Mouse (Mus musculus) ES-E14 (cell line): ENCODE results near the gene Cux1. TPM values are rescaled to one million over a fixed set of nuclear protein-coding genes. Genes with fewer than 3 reads are reported as not detected.

Experiments used
- DNase-seq: peaks from one replicate; pipeline ENCODE4 v3.0.0-alpha.2; 2013; ENCODE audit warnings: low read depth, low spot score
- H3K27ac ChIP-seq: 2 replicates; pipeline ENCODE4 v1.5.1; 2012; ENCODE audit warnings: low read depth, mild to moderate bottlenecking, low read length, moderate library complexity, mixed read lengths; ENCODE audit not compliant: poor library complexity, insufficient read depth, severe bottlenecking
- H3K36me3 ChIP-seq: 2 replicates; pipeline ENCODE4 v1.6.1; 2012; ENCODE audit warnings: mild to moderate bottlenecking, low read length, moderate library complexity, mixed read lengths; ENCODE audit not compliant: control insufficient read depth, poor library complexity, insufficient read depth, severe bottlenecking
- H3K4me1 ChIP-seq, 2 experiments: fragments of 150-350 bp in 1 of 2; sonication (generic) in 1 of 2; 2 replicates each; pipeline ENCODE4 v1.6.1; 2012; ENCODE audit warnings: low read length in 2 of 2, mild to moderate bottlenecking in 1 of 2, mixed read lengths in 1 of 2; ENCODE audit not compliant: control insufficient read depth in 2 of 2, insufficient read depth in 2 of 2, poor library complexity in 1 of 2
- H3K4me3 ChIP-seq, 2 experiments: fragments of 150-350 bp in 1 of 2; sonication (generic) in 1 of 2; 2 replicates each; pipeline ENCODE4 v1.5.1; 2012; ENCODE audit warnings: low read length in 2 of 2, low read depth in 1 of 2, mild to moderate bottlenecking in 1 of 2, mixed read lengths in 1 of 2; ENCODE audit not compliant: insufficient read depth in 1 of 2, poor library complexity in 1 of 2, severe bottlenecking in 1 of 2
- H3K9ac ChIP-seq: 2 replicates; pipeline ENCODE4 v1.6.1; 2012; ENCODE audit warnings: low read depth, mild to moderate bottlenecking, low read length, mixed read lengths; ENCODE audit not compliant: poor library complexity, insufficient read depth, severe bottlenecking
- H3K9me3 ChIP-seq: fragments of 150-350 bp; sonication (generic); 2 replicates; pipeline ENCODE4 v1.6.1; 2012; ENCODE audit warnings: low read depth, mild to moderate bottlenecking, low read length; ENCODE audit not compliant: control insufficient read depth, insufficient read depth
- CHD2 ChIP-seq: IDR thresholded peaks from 2 replicates; pipeline ENCODE4 v1.6.1; 2014; ENCODE audit warnings: mild to moderate bottlenecking, low read depth, low read length, inconsistent platforms
- HCFC1 ChIP-seq: IDR thresholded peaks from 2 replicates; pipeline ENCODE4 v1.6.1; 2012; ENCODE audit warnings: low read length, inconsistent platforms, borderline replicate concordance; ENCODE audit not compliant: insufficient read depth
- MAFK ChIP-seq: IDR thresholded peaks from 2 replicates; pipeline ENCODE4 v1.6.1; 2014; ENCODE audit warnings: mild to moderate bottlenecking, low read depth, low read length, inconsistent platforms; ENCODE audit not compliant: insufficient read depth
- ZC3H11A ChIP-seq: IDR thresholded peaks from 2 replicates; pipeline ENCODE4 v1.6.1; 2012; ENCODE audit warnings: low read depth, mild to moderate bottlenecking, inconsistent platforms, low read length, borderline replicate concordance
- ZNF384 ChIP-seq: IDR thresholded peaks from 2 replicates; pipeline ENCODE4 v1.6.1; 2012; ENCODE audit warnings: low read depth, low read length, inconsistent platforms
- in situ Hi-C, 2 experiments: fragments of 600-800 bp; cut with MboI; formaldehyde crosslinking; loops; one replicate each; pipeline ENCODE4 v1.15.1; 2025; ENCODE audit warnings: low sequenced_read_pairs in 2 of 2, inconsistent platforms in 1 of 2; ENCODE audit not compliant: unreplicated experiment in 2 of 2
- total RNA-seq: library from RNA; depleted of rRNA; stranded (reverse); fragments of 300-350 nt; gene quantifications from 2 replicates; pipeline ENCODE4 v1.2.3, GENCODE M21; 2012

Gene Cux1
- total RNA-seq, 1 experiment: 23.6 TPM

DNA sequence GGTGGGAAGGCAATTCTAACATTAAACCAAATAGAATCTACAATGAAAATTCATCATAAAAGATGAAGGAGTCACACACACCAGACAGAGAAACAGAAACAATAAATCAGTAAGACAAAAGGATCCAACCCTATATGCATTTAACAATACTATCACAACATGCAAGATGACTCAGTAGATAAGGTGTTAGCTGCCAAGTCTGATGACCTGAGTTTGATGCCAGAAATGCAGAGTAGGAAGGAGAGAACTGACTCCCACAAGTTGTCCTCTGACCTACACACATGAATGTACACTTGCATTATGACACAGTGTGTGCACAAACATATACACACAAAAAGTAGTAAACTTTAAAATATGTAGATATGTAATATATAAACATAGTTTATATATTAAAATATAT is 24.1 kb downstream of the Cux1 start:
- TF ChIP-seq CHD2: no peak
- TF ChIP-seq MAFK: no peak
- no peak for TF ChIP-seq HCFC1
- no peak for TF ChIP-seq ZC3H11A
- TF ChIP-seq ZNF384: no peak
- Histone ChIP-seq H3K4me1 (peaks cover 2 to 11% of the 10 kb centered on the region in 2 experiments; a peak in 3 of 4 replicates), H3K27ac (no peak overlapping the region), H3K9ac (no peak overlapping the region), H3K36me3 (no peaks in the 10 kb centered on the region), H3K9me3 (no peaks in the 10 kb centered on the region), H3K4me3 (no peak overlapping the region)
- no peak for DNase-seq
- in situ Hi-C loops: no loop called here

DNA sequence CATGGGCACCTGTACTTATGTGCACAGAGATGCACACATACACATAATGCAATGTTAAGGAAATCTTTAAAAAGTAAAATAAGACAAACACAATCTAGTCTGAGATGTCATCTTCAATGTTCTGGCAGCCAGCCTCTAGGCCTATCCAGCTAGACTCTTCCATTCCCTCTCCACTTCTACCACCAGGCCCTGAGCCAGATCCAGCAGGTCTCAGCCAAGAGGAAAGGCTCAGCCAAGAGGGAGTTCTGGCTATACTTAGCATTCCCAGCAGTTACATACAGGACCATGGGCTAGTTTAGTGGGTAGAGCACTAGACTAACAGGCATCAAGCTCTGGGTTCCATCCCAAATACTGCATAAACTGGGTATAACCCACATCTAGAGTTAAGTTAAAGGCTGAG is 26.3 kb downstream of the Cux1 start:
- H3K27ac ChIP-seq: no peak overlapping the region
- H3K9ac ChIP-seq: no peak overlapping the region
- no peak overlapping the region for H3K4me3 ChIP-seq
- no peak for DNase-seq
- peaks cover 2 to 14% of the 10 kb centered on the region in 2 experiments; a peak in 3 of 4 replicates for H3K4me1 ChIP-seq
- TF ChIP-seq MAFK (no peak), CHD2 (no peak), ZNF384 (no peak), HCFC1 (no peak), ZC3H11A (no peak)
- no peaks in the 10 kb centered on the region for H3K36me3 ChIP-seq
- in situ Hi-C loops: no loop called here
- no peaks in the 10 kb centered on the region for H3K9me3 ChIP-seq

DNA sequence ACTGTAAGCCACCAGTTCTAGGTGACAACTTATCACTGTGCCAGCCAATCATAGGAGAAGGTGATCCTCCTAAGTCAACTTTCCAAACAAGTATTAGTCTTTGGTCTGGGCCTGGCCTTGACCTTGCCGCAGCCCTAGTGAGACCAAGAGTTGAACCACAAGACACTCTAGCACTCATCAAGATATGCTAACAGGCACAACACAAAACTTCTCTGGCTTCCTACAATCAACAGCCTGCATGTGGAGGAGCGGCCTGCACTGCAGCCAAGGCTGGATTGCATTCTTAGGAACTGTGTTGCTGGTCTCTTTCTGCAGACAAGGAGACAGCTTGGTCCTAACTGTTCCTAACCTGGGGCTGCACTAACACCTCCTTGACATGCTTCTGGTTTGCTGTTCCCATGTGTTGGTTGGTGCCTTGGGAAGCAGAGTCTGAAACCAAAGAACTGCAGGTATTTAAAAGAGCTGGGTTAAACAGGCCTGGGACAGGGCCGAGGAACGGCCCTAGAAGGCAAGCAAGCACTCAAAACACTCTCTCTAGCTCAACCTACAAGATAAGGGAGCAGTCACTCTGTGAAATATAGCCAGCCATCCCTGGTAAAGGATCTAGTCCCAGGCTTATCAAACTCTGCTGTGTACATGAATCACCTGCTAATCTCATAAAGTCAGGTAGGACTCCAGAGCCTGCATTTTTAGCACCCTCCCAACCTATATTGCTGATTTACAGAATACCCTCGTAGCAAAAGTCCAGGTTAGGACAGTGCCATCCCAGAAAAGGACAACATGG is 27.0 kb downstream of the Cux1 start:
- no peak for DNase-seq
- Histone ChIP-seq H3K36me3 (no peaks in the 10 kb centered on the region), H3K27ac (no peak overlapping the region), H3K9me3 (no peaks in the 10 kb centered on the region), H3K9ac (no peak overlapping the region), H3K4me3 (no peak overlapping the region), H3K4me1 (peaks cover 2 to 14% of the 10 kb centered on the region in 2 experiments; a peak in 3 of 4 replicates)
- in situ Hi-C loops: no loop called here
- TF ChIP-seq ZC3H11A: no peak

DNA sequence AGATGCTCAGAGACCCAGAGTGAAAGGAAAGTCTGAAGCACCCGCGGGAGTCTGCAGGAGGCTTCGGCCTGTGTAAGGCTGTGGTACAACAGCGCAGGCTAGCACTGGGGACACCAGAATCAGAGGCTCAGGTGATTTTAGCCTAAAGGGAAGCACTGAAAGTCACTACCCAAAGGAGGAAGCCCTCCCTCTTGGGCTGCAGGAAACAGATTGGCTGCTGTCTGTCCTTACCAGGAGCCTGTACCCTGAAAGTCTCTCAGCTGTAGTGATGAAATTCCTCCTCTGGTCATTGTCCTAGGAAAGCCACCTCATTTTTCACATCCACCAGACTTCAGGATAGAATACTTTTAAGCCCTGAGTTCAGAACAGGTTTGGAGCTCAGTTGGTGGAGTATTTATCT is 30.5 kb downstream of the Cux1 start:
- H3K4me3 ChIP-seq: no peak overlapping the region
- TF ChIP-seq CHD2: no peak
- TF ChIP-seq ZNF384: no peak
- TF ChIP-seq MAFK: no peak
- no peak for TF ChIP-seq ZC3H11A
- TF ChIP-seq HCFC1: no peak

More for the DNA sequence above, 30.5 kb downstream of the Cux1 start:
- Histone ChIP-seq H3K9me3 (no peaks in the 10 kb centered on the region), H3K4me1 (peaks cover 2 to 14% of the 10 kb centered on the region in 2 experiments; a peak in 3 of 4 replicates), H3K9ac (no peak overlapping the region), H3K36me3 (no peaks in the 10 kb centered on the region), H3K27ac (no peak overlapping the region)
- DNase-seq: no peak
- in situ Hi-C loops: no loop called here
